Mouse (Mus musculus): ENCODE results near the gene Poc1a.

The Poc1a gene

DNA sequence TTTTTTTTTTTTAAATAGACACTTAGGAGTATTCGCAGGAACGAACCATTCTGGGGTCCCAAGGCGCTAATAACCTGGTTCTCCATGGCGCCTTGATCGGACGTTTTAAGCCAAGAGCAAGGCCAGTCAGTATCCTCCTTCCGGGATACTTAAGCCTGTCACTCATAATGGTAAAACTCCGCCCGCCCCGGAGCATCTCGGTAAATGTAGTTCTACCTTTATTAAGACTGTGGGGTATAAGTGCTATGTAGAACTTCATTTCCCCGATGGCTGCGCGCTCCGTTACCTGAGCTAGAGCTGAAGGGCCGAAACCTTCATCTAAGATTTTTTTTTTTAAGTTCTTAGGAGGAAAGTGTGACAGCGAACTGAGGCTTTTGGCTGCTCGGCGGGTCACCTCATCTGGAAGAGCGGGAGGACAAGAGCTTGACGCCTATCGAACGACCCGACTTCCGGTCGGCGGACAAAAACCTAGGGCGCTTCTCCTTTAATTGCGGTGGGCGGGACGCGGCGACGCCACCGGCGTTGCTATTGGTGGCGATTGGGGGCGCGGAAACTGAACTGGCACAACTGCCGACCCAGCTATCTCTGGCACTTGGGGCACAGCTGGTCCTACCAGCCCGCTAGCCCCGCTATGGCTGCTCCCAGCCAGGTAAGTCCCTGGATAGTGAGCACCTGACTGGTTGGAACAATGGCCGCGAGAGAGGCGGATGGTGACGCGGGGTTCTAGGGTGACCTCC is at the start of gene Poc1a:
Gene Poc1a (plus strand): TSS at position 254 of the 737 bp plus-strand sequence.
- DNase-seq (ENCODE audit: extremely low read depth, insufficient read length, low spot score): peak; percentile 94

GRCm38 (mm10) chr9:106231220-106231619 is 49.6 kb upstream of the Poc1a start:
- DNase-seq (ENCODE audit: extremely low read depth, insufficient read length, low spot score): no peak

- no peak for DNase-seq (ENCODE audit: extremely low read depth, insufficient read length, low spot score)
Observed at GRCm38 (mm10) chr9:106231816-106232215, 49.0 kb upstream of the Poc1a start.

DNA sequence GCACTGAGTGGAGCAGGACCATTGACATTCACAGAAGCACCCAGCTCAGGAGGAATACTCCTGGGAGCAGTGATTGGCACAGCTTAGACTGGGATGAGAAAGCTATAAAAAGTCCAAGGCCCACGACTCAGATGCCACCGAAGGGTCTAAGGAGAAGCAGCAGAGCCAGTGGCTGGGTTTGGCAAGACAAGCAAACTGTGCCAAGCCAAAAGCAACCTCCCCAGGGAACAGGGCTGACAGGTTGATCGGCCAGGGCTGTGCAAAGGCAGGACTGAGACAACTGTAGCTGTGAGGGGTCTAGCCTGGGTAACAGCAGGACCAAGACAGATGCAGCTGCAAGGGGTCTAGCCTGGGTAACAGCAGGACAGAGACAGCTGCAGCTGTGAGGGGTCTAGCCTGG is 47.9 kb upstream of the Poc1a start:
- no peak for DNase-seq (ENCODE audit: extremely low read depth, insufficient read length, low spot score)

GRCm38 (mm10) chr9:106233953-106234352 is 46.9 kb upstream of the Poc1a start:
- DNase-seq (ENCODE audit: extremely low read depth, insufficient read length, low spot score): no peak

DNA sequence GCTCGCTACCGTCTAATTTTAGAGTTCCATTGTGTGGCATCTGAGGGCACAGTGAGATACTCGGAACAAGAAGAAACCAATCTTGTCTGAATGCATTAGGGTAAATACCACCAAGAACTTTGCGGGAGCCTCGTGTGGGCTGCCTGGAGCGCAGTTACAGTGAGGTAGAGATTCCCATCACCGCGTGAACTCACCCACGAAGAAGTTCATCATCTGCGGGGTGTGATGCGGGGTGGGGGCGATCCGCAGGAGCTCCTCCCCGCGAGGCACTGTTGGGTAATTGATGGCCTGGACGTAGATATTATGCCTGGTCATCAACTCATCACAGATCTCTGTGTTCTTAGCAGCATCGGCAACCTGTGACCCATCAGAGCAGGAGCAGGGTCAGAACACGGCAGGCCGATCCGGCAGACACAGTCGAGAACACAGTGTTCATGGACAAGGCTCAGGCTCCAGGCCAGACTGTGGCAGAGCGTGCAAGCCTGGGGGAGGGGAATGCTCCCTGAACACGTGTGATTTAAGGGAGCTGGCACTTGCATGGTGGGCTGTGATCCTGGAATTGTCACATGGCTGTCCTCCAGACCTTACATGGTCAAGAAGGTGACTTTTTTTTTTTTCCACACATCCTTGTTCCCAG is 45.5 kb upstream of the Poc1a start:
- no peak for DNase-seq (ENCODE audit: extremely low read depth, insufficient read length, low spot score)

DNA sequence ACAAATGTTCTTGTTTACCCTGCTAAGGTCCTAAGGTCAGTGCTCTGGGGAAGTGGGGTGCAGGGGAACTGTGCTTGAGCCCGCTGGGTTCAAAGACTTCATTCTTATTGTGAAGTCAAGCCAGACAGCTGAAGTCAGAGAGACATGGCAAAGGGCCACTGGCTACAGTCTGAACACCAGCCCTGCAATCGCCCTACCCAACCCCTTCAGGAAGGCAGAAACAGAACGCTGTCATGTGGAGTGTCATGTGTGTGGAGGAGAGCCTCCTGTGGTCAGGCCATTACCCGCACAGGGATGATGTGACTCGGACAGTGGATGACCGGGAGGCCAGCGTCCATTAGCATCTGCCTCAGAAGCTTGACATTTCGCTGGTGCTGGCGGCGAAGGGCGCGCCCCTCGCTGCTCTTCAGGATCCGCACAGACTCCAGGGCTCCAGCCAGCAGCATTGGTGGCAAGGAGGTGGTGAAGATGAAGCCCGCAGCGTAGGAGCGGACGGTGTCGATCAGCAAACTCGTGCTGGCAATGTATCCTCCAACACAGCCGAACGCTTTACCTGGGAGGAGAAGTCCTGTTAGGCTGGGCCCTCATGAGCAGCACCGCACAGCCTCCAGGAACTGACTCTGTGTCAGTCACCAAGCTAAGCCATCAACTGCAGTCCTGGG is 44.6 kb upstream of the Poc1a start:
- no peak for DNase-seq (ENCODE audit: extremely low read depth, insufficient read length, low spot score)

GRCm38 (mm10) chr9:106236818-106237211 is 44.0 kb upstream of the Poc1a start:
- no peak for DNase-seq (ENCODE audit: extremely low read depth, insufficient read length, low spot score)

GRCm38 (mm10) chr9:106237401-106237800 is 43.5 kb upstream of the Poc1a start:
- DNase-seq (ENCODE audit: extremely low read depth, insufficient read length, low spot score): no peak

DNA sequence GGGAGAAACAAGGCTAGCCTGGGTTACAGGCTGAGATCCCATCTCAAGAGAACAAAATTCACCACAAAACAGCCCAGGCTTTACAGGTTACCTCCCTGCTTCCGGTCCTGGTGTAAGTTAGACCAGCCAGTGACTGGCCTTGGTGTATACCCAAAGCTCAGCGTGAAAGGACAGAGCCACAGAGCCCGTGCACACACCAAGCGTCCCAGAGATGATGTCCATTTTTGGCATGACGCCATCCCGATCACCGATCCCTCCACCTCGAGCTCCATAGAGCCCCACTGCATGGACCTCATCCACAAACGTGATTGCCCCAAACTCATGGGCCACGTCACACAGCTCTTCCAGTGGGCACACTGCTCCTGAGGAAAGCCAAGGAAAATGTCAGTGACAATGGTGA is 43.0 kb upstream of the Poc1a start:
- no peak for DNase-seq (ENCODE audit: extremely low read depth, insufficient read length, low spot score)

DNA sequence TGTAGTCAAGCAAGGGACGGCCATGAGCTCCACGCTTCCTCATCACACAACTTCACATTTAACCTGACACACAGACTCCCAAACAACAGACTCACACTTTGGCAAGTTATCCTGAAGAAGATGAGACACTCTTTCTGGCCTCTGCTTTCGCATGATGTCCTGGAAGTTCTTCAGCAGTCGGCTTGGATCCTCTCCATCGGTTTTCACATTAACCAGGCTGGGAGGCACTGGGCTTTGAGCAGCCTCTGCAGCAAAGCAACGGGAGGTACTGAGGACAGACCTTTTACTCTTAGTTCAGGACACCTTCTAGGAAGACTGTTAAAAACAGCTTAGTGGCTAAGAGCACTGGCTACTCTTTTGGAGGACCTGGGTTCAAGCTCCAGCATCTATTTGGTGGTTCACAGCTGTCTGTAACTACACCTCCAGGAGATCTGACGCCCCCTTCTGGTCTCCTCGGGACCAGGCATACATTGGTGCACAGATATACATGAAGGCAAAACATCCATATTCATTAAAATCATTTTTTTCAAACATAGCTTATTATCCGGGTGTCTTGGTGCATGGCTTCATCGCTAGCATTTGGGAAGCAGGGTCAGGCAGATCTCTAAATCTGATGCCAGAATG is 39.2 kb upstream of the Poc1a start:
- DNase-seq (ENCODE audit: extremely low read depth, insufficient read length, low spot score): no peak

- no peak for DNase-seq (ENCODE audit: extremely low read depth, insufficient read length, low spot score)
Observed at GRCm38 (mm10) chr9:106242813-106243488, 37.9 kb upstream of the Poc1a start.

DNA sequence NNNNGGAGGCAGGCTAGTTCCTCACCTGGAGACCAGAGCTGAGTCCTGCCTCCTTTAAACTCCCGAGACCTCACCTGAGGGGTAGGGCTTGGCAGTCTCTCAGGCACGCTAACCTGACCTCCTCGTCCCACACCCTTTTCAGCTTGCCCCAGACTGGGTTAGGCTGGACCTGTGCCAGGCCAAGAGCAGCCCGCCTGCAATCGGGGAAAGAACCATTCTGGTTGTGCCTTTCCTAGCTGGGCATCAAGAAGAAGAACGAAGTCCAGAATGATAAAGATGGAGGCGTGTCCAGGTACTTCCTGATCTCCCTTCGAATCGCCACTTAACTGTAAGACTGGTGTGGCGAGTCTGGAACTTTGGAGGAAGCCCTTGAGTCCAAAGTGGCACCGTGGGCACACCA is 31.3 kb upstream of the Poc1a start:
- no peak for DNase-seq (ENCODE audit: extremely low read depth, insufficient read length, low spot score)

GRCm38 (mm10) chr9:106250245-106250644 is 30.6 kb upstream of the Poc1a start:
- peak; percentile 61 for DNase-seq (ENCODE audit: extremely low read depth, insufficient read length, low spot score)

- no peak for DNase-seq (ENCODE audit: extremely low read depth, insufficient read length, low spot score)
Observed at GRCm38 (mm10) chr9:106251066-106251465, 29.8 kb upstream of the Poc1a start.

DNA sequence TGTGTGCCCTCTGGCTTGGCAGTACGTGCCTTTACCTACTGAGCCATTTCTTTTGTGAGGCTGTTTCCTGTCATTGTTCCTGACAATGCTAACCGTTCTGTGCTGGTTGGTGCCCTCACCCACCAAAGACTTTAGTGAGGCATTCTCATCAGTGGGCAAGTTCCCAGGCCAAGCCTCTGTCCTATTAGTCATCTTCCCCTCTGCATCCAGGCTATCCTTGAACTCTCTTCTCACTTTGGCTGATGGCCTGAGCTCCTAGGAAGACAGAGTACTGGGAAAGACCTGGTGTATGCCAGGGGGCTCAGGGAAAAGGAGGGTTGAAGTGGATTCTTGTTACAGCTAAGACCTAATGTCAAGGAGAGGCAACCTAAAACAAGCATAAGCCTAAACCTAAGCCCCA is 26.9 kb upstream of the Poc1a start:
- DNase-seq (ENCODE audit: extremely low read depth, insufficient read length, low spot score): no peak

DNA sequence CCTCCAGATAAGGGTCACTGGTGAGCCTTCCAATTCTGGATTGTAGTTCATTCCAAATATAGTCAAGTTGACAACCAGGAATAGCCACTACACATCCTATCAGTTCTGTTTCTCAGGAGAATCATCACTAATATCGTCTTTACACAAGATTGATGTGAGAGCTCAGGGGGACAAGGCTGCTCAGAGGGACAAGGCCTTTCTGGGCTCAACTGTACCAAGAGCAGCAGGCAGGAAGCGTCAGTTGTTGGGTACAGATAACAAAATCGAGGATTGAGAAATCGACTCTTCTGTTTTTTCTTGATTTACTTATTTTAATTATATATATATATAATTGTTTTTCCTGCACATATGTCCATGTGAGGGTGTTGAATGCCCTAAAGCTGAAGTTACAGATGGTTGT is 22.4 kb upstream of the Poc1a start:
- DNase-seq (ENCODE audit: extremely low read depth, insufficient read length, low spot score): no peak

- no peak for DNase-seq (ENCODE audit: extremely low read depth, insufficient read length, low spot score)
Observed at GRCm38 (mm10) chr9:106258990-106259389, 21.9 kb upstream of the Poc1a start.

- DNase-seq (ENCODE audit: extremely low read depth, insufficient read length, low spot score): no peak
Observed at GRCm38 (mm10) chr9:106261058-106261457, 19.8 kb upstream of the Poc1a start.

DNA sequence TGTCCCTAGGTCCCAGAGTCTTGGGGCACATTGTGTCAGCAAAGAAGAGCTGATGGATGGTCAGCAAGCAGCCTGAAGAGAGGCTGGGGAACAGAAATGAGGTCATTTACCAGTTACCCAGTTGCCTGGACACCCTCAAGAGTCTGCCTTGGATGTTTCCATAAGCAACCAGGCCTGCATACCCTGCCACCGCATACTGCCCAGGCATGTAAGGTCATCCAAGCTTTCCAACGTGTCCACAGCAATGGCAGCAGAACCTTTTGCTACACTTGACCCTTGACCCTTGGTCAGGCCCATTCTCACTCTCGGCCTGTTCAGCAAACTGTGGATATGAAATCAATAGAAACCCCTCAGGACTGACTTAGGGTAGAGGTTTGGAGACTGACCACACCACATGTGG is 19.4 kb upstream of the Poc1a start:
- no peak for DNase-seq (ENCODE audit: extremely low read depth, insufficient read length, low spot score)

GRCm38 (mm10) chr9:106262075-106262474 is 18.8 kb upstream of the Poc1a start:
- no peak for DNase-seq (ENCODE audit: extremely low read depth, insufficient read length, low spot score)
